Mouse (Mus musculus) intestine, embryonic 15.5 days (tissue): ENCODE data around the gene Prpf38a. TPM values are rescaled to one million over a fixed set of nuclear protein-coding genes. Genes with fewer than 3 reads are reported as not detected.

Experiments
- ATAC-seq: fragments of 200-750 bp; cut with Nextera tagmentation; 2 replicates; pipeline ENCODE4 v1.8.0; 2017; ENCODE audit warnings: moderate TSS enrichment, moderate library complexity
- H3K27ac ChIP-seq: fragments of 300-500 bp; sonication (generic); 2 replicates; pipeline ENCODE4 v1.5.1; 2015; ENCODE audit warnings: mild to moderate bottlenecking, inconsistent platforms
- H3K27me3 ChIP-seq: fragments of 300-500 bp; sonication (generic); replicated peaks from 2 replicates; pipeline ENCODE4 v1.6.1; 2015; ENCODE audit warnings: inconsistent platforms
- H3K36me3 ChIP-seq: fragments of 300-500 bp; sonication (generic); 2 replicates; pipeline ENCODE4 v1.6.1; 2015; ENCODE audit warnings: inconsistent platforms
- H3K4me1 ChIP-seq: fragments of 300-500 bp; sonication (generic); replicated peaks from 2 replicates; pipeline ENCODE4 v1.6.1; 2015; ENCODE audit warnings: inconsistent platforms
- H3K4me2 ChIP-seq: fragments of 300-500 bp; sonication (generic); replicated peaks from 2 replicates; pipeline ENCODE4 v1.6.1; 2015; ENCODE audit warnings: mild to moderate bottlenecking, inconsistent platforms
- H3K4me3 ChIP-seq: fragments of 300-500 bp; sonication (generic); replicated peaks from 2 replicates; pipeline ENCODE4 v1.5.1; 2015; ENCODE audit warnings: inconsistent platforms
- H3K9ac ChIP-seq: fragments of 300-500 bp; sonication (generic); 2 replicates; pipeline ENCODE4 v1.6.1; 2015; ENCODE audit warnings: inconsistent platforms
- H3K9me3 ChIP-seq: fragments of 300-500 bp; sonication (generic); 2 replicates; pipeline ENCODE4 v1.6.1; 2016; ENCODE audit warnings: inconsistent platforms
- WGBS: fragments of 180-500 bp; shearing (Covaris S2); methylation state at CpG from one replicate; pipeline ENCODE4 v1.1.7; 2015; 5-methylcytosine and 5-hydroxymethylcytosine counted together
- polyA plus RNA-seq: library from polyadenylated mRNA; unstranded; fragments of >200 nt; fragmentation: Nextera tagmentation; extraction: Ambion mirVana; gene quantifications from 2 replicates; pipeline ENCODE4 v1.2.1, GENCODE M21; 2015

The Prpf38a gene
- polyA plus RNA-seq, 1 experiment from 2014 or later: 81.9 TPM

- Histone ChIP-seq H3K9me3 (no peaks in the 10 kb centered on the region), H3K4me3 (no peak overlapping the region), H3K9ac (no peak overlapping the region), H3K27ac (no peak overlapping the region), H3K4me1 (no peaks in the 10 kb centered on the region), H3K36me3 (peaks cover 2% of the 10 kb centered on the region; the same call in 1 of the 2 replicates), H3K27me3 (no peaks in the 10 kb centered on the region), H3K4me2 (no peak overlapping the region)
- 84% methylated on average over 2 of the region's 2 CpGs for WGBS
- ATAC-seq: no peak
Observed at GRCm38 (mm10) chr4:108593376-108593775, 14.2 kb upstream of the Prpf38a start.

DNA sequence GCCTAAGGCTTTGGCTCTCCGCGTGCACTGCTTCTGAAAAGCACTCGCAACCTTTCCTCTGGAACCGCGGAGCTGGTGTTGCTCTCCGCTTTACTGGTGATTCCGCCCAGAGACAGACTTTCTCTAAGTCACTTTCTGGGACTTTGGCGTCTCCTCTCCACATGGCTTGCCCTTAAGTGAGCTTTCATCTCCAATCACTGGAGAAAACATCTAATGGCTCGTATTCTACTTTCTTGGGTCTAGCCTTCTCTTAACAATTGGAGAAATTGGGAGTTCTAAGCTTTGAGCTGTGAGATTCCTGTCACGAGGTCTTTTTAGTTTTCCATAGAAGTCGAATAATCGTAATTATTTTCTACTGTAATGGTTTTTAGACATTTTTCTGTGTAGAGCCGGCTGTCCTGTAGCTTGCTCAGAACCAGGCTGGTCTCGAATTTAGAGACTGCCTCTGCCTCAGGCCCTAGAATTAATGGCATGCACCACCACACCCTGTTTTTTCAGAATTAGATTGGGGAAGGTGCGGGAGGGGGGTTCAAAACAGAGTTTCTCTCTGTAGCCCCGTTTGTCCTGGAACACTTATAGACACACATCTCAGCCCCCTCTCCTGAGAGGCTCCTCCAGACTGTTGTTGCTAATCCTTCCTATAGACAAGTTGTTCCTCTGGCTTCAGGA is 741 bp upstream of the Prpf38a start:
- 1% methylated on average over 16 of the region's 16 CpGs for WGBS
- no peaks in the 10 kb centered on the region for H3K27me3 ChIP-seq
- H3K9me3 ChIP-seq: no peaks in the 10 kb centered on the region
- H3K9ac ChIP-seq: peak overlapping the region; percentile 71
- H3K27ac ChIP-seq: peak overlapping the region; percentile 72
- peak overlapping the region; percentile 86 for H3K4me2 ChIP-seq
- H3K4me3 ChIP-seq: peak overlapping the region; percentile 70
- peaks cover 12% of the 10 kb centered on the region for H3K4me1 ChIP-seq
- ATAC-seq: no peak
- no peaks in the 10 kb centered on the region for H3K36me3 ChIP-seq

- Histone ChIP-seq H3K4me1 (peaks cover 5% of the 10 kb centered on the region), H3K27me3 (no peaks in the 10 kb centered on the region), H3K36me3 (peaks cover 33% of the 10 kb centered on the region), H3K9ac (no peak overlapping the region), H3K4me2 (no peak overlapping the region), H3K27ac (no peak overlapping the region), H3K9me3 (no peaks in the 10 kb centered on the region), H3K4me3 (no peak overlapping the region)
- ATAC-seq: no peak
- 94% methylated on average over 3 of the region's 3 CpGs for WGBS
Observed at GRCm38 (mm10) chr4:108572644-108573043, 6.5 kb downstream of the Prpf38a start.

- Histone ChIP-seq H3K36me3 (peaks cover 32% of the 10 kb centered on the region), H3K4me1 (no peaks in the 10 kb centered on the region), H3K27ac (no peak overlapping the region), H3K9ac (no peak overlapping the region), H3K9me3 (no peaks in the 10 kb centered on the region), H3K4me3 (no peak overlapping the region), H3K4me2 (no peak overlapping the region), H3K27me3 (no peaks in the 10 kb centered on the region)
- no peak for ATAC-seq
- 73% methylated on average over 1 of the region's 1 CpGs for WGBS
Observed at GRCm38 (mm10) chr4:108565026-108565425, 14.1 kb downstream of the Prpf38a start.

DNA sequence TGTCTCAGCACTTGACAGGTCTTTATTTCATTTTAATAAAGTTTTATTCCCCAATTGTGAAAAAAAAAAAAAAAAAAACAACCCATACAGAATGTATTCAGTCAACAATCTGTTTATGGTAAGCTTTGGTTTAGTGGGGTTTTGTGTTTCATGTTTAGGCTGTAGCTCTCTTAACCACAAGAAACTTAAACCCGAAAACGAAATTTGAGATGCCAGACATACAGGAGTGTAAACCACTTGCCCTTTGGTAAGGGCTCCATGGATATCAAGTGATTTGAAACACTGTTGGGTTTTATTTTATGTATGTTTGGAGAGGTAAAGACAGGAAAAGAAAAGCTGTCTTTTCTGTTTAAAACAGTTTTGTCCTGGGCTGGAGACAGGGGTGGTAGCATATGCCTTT is 39.4 kb downstream of the Prpf38a start:
- Histone ChIP-seq H3K36me3 (peaks cover 3% of the 10 kb centered on the region), H3K4me1 (no peaks in the 10 kb centered on the region), H3K27me3 (no peaks in the 10 kb centered on the region), H3K27ac (no peak overlapping the region), H3K4me2 (no peak overlapping the region), H3K9ac (no peak overlapping the region), H3K4me3 (no peak overlapping the region), H3K9me3 (no peaks in the 10 kb centered on the region)
- no peak for ATAC-seq
- WGBS: 90% methylated on average over 2 of the region's 2 CpGs

Other genes starting within 250 kb of the Prpf38a start
- 1.3 and 1.6 TPM in 2 replicates for gene Shisal2a, start 196.0 kb downstream of the Prpf38a start, polyA plus RNA-seq
- gene Gpx7, start 172.4 kb downstream of the Prpf38a start, polyA plus RNA-seq: 37.5 and 42.6 TPM in 2 replicates
- 45.5 and 49.4 TPM in 2 replicates for gene Tut4, start 119.9 kb downstream of the Prpf38a start, polyA plus RNA-seq
- 11.1 and 11.9 TPM in 2 replicates for gene Orc1, start 87 bp upstream of the Prpf38a start, polyA plus RNA-seq
- 30.9 and 33.9 TPM in 2 replicates for gene Cc2d1b, start 40.6 kb upstream of the Prpf38a start, polyA plus RNA-seq
- gene 3110021N24Rik, start 140.3 kb upstream of the Prpf38a start, polyA plus RNA-seq: 0.92 and 1.5 TPM in 2 replicates
- gene Zfyve9, start 201.5 kb upstream of the Prpf38a start, polyA plus RNA-seq: 4.4 and 5.2 TPM in 2 replicates